In genomic region chr14:54431334-54432077, GRCm38 (mm10) we compare ENCODE assay signal across 8 mouse cellular contexts. TPM values are rescaled to one million over a fixed set of nuclear protein-coding genes. Genes with fewer than 3 reads are reported as not detected.
A peak's percentile ranks its signal among the peaks of the same experiment; 100 is the strongest.
DNase-seq lines count a peak whose midpoint lies in the region; ATAC-seq lines count a peak whose summit lies in the region.

Gene Mmp14, plus strand, starts transcription at chr14:54431612.

- H3K27me3 ChIP-seq in kidney, embryonic 14.5 days (ENCODE audit: control insufficient read depth, insufficient read depth, low read length): no peaks in the 10 kb centered on the region
- peaks cover 61% of the 10 kb centered on the region for H3K27me3 ChIP-seq in liver, embryonic 13.5 days
- no peaks in the 10 kb centered on the region for H3K27me3 ChIP-seq in neural tube, embryonic 11.5 days (ENCODE audit: control insufficient read depth, insufficient read depth, low read length)

- peak within 1 kb of the TSS; percentile 98 for H3K27ac ChIP-seq in kidney, embryonic 14.5 days (ENCODE audit: low read depth, low read length)
- peak within 1 kb of the TSS; percentile 80 for H3K27ac ChIP-seq in liver, embryonic 13.5 days
- H3K27ac ChIP-seq in neural tube, embryonic 11.5 days (ENCODE audit: low read depth, low read length): peak within 1 kb of the TSS; percentile 74

- WGBS in kidney, embryonic 14.5 days: under 1% methylated on average over 47 of the region's 49 CpGs
- WGBS in liver, embryonic 13.5 days (ENCODE audit: insufficient replicate concordance): 2% methylated on average over 47 of the region's 49 CpGs
- whole genome bisulfite sequencing in neural tube, embryonic 11.5 days: 1% methylated on average over 49 of the region's 49 CpGs

- peaks cover 40% of the 10 kb centered on the region for H3K4me1 ChIP-seq in kidney, embryonic 14.5 days (ENCODE audit: control insufficient read depth, insufficient read depth, low read length)
- peaks cover 73% of the 10 kb centered on the region for H3K4me1 ChIP-seq in liver, embryonic 13.5 days (replicated peaks)
- H3K4me1 ChIP-seq in neural tube, embryonic 11.5 days (ENCODE audit: control insufficient read depth, insufficient read depth, low read length): peaks cover 18% of the 10 kb centered on the region

- H3K36me3 ChIP-seq in kidney, embryonic 14.5 days (ENCODE audit: control insufficient read depth, insufficient read depth, low read length): peaks cover 27% of the 10 kb centered on the region
- peaks cover 29% of the 10 kb centered on the region for H3K36me3 ChIP-seq in liver, embryonic 13.5 days
- H3K36me3 ChIP-seq in neural tube, embryonic 11.5 days (ENCODE audit: control insufficient read depth, insufficient read depth, low read length): no peaks in the 10 kb centered on the region

- peak; percentile 55 for DNase-seq in kidney, adult 18-20 months
- DNase-seq in kidney, adult 8-10 months: no peak
- DNase-seq in embryo, embryonic 11 days: peak; percentile 87
- DNase-seq in heart, adult 11 months: peak; percentile 98
- DNase-seq in liver, embryonic 13.5 days: no peak
- peak; percentile 76 for DNase-seq in neural tube, embryonic 11.5 days (ENCODE audit: low spot score)
- peak; percentile 52 for DNase-seq in urinary bladder, postnatal 10 days (ENCODE audit: low spot score)

- H3K4me2 ChIP-seq in kidney, embryonic 14.5 days (replicated peaks; ENCODE audit: low read depth, low read length): peak within 1 kb of the TSS; percentile 64
- H3K4me2 ChIP-seq in liver, embryonic 13.5 days: peak within 1 kb of the TSS; percentile 69
- H3K4me2 ChIP-seq in neural tube, embryonic 11.5 days (ENCODE audit: low read depth): peak within 1 kb of the TSS; percentile 65

- peak within 1 kb of the TSS; percentile 99 for H3K9ac ChIP-seq in kidney, embryonic 14.5 days (ENCODE audit: low read depth, low read length)
- peak within 1 kb of the TSS; percentile 77 for H3K9ac ChIP-seq in liver, embryonic 13.5 days
- peak within 1 kb of the TSS; percentile 92 for H3K9ac ChIP-seq in neural tube, embryonic 11.5 days (ENCODE audit: low read length)

- ATAC-seq in kidney, embryonic 14.5 days (ENCODE audit: low FRiP score, low TSS enrichment): peak; percentile 54
- ATAC-seq in liver, embryonic 13.5 days (ENCODE audit: low read depth): no peak
- peak; percentile 36 for ATAC-seq in neural tube, embryonic 11.5 days (ENCODE audit: insufficient read depth, low FRiP score, low TSS enrichment)

- peak within 1 kb of the TSS; percentile 93 for H3K4me3 ChIP-seq in kidney, embryonic 14.5 days (ENCODE audit: low read length)
- H3K4me3 ChIP-seq in liver, embryonic 13.5 days (replicated peaks): peak within 1 kb of the TSS; percentile 66
- H3K4me3 ChIP-seq in neural tube, embryonic 11.5 days (ENCODE audit: low read depth, low read length): peak within 1 kb of the TSS; percentile 60

- no peaks in the 10 kb centered on the region for H3K9me3 ChIP-seq in kidney, embryonic 14.5 days (ENCODE audit: control insufficient read depth, low read length)
- no peaks in the 10 kb centered on the region for H3K9me3 ChIP-seq in liver, embryonic 13.5 days (replicated peaks)
- H3K9me3 ChIP-seq in neural tube, embryonic 11.5 days (ENCODE audit: control insufficient read depth, low read length): no peaks in the 10 kb centered on the region

RNA-seq across cellular contexts. Expression of gene Mmp14, which starts in this region (rescaled TPM):
- polyA plus RNA-seq in kidney, embryonic 14.5 days (2014; fragmentation: Nextera tagmentation; extraction: Ambion mirVana): 101 and 167 TPM in 2 replicates
- 19.8 and 23.2 TPM in 2 replicates for polyA plus RNA-seq in liver, embryonic 13.5 days (2015; fragmentation: Nextera tagmentation; extraction: Ambion mirVana)
- polyA plus RNA-seq in neural tube, embryonic 11.5 days (2014; fragmentation: Nextera tagmentation; extraction: Ambion mirVana): 69.6 and 70.6 TPM in 2 replicates

Comparison
In these comparisons a context has a peak if more than half of its experiments do, and no peak if none do; other contexts are left out.
1. DNase-seq: peak in kidney, adult 18-20 months (single experiment), embryo, embryonic 11 days (single experiment), heart, adult 11 months (single experiment), neural tube, embryonic 11.5 days (single experiment) and urinary bladder, postnatal 10 days (single experiment); none in kidney, adult 8-10 months (0 of 2) and liver, embryonic 13.5 days (single experiment).
2. Peak in every context shown above with its lines, with median percentiles within 50 percentile points of each other: H3K27ac ChIP-seq, H3K4me2 ChIP-seq, H3K4me3 ChIP-seq and H3K9ac ChIP-seq.